Mouse (Mus musculus) lung, postnatal 36 days (tissue): ENCODE measurements around the gene Smpdl3b.

ENCODE experiments used
- DNase-seq: peaks from one replicate; pipeline ENCODE4 v3.0.0; 2022; ENCODE audit warnings: mixed read lengths

Gene Smpdl3b

GRCm38 (mm10) chr4:132733071-132733770 is 23.8 kb downstream of the Smpdl3b start:
- no peak for DNase-seq

- DNase-seq = peak; percentile 94
Measured at GRCm38 (mm10) chr4:132732148-132732684, 24.8 kb downstream of the Smpdl3b start, which contains the start of gene Xkr8. Gene Xkr8 (minus strand): TSS chr4:132732546.

GRCm38 (mm10) chr4:132731616-132732015 is 25.4 kb downstream of the Smpdl3b start:
- DNase-seq = no peak

DNA sequence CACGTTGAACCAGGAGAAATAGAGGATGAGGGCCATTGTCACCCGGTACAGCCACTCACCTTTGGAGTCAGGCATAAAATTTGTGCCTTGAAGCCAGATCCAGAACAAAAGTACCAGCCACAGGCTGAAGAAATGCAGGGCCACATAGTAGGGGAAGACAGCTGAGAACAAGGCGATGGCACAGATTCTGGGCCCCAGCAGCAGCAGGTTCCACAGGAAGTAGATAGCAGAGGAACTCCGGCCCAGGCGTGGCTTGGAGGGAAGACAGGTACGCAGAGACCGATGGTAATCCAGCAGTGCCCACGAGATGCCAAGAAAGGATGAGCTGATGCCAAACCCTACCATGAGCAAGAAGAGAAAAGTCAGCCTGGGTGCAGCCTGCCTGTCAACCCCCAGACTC is 28.8 kb downstream of the Smpdl3b start:
- DNase-seq = no peak

- no peak for DNase-seq
Measured at GRCm38 (mm10) chr4:132718251-132718650, 38.8 kb downstream of the Smpdl3b start.

- no peak for DNase-seq
Measured at GRCm38 (mm10) chr4:132713181-132713580, 43.9 kb downstream of the Smpdl3b start.

- no peak for DNase-seq
Measured at GRCm38 (mm10) chr4:132706885-132707284, 50.2 kb downstream of the Smpdl3b start.

DNA sequence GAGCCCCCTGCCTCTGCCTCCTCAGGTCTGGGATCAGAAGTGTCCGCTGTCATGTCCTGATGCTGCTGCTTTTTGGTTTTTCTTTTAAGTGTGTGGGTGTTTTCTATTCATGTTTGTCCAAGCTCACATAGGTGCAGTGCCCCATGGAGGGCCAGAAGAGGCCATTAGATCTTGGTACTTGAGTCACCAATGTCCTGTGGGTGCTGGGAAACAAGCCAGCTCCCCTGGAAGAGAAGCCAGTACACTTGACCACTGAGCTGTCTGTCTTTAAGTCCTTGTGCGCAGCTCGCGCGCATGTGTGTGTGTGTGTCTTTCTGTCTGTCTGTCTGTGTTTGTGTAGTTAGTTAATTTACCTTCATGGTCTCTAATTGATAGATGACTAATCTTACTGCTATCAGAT is 55.0 kb downstream of the Smpdl3b start:
- DNase-seq = peak; percentile 60

DNA sequence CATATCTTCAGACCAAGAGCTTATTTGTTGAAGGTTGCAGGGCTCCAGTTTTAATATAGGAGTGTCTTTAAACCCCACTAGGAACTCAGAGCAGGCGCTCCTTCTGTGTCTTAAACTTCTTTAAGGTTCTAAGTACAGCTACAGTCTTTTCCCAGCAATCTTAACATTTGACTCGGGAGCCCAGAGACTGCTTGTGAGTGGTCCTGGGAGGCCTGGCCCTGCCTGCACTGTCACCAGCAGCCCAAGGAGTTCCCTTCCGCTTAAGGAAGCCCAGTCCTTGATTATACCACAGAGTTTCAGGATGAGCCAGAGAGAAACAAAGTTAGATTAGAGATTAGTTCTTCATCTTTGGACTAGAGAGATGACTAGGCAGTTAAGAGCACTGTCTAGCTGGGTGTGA is 63.7 kb downstream of the Smpdl3b start:
- no peak for DNase-seq

GRCm38 (mm10) chr4:132689634-132690033 is 67.4 kb downstream of the Smpdl3b start:
- DNase-seq = no peak
